Mouse (Mus musculus) lung, postnatal 0 days (tissue): Measurements from ENCODE around the gene Tpcn2. TPM values are rescaled to one million over a fixed set of nuclear protein-coding genes. Genes with fewer than 3 reads are reported as not detected.

ENCODE experiments used
- ATAC-seq: fragments of 200-750 bp; cut with Nextera tagmentation; 2 replicates; pipeline ENCODE4 v1.8.0; 2017; ENCODE audit warnings: moderate library complexity
- DNase-seq: peaks from one replicate; pipeline ENCODE4 v3.0.0-alpha.2; 2016; ENCODE audit warnings: low spot score
- H3K27ac ChIP-seq: fragments of 300-500 bp; sonication (generic); 2 replicates; pipeline ENCODE4 v1.5.1; 2014; ENCODE audit warnings: antibody characterized with exemption, mild to moderate bottlenecking, low read length, mixed read lengths
- H3K27me3 ChIP-seq: fragments of 300-500 bp; sonication (generic); replicated peaks from 2 replicates; pipeline ENCODE4 v1.6.1; 2014; ENCODE audit warnings: low read length, mixed read lengths; ENCODE audit not compliant: insufficient read depth
- H3K36me3 ChIP-seq: fragments of 300-500 bp; sonication (generic); 2 replicates; pipeline ENCODE4 v1.6.1; 2014; ENCODE audit warnings: low read length, mixed read lengths; ENCODE audit not compliant: insufficient read depth
- H3K4me1 ChIP-seq: fragments of 300-500 bp; sonication (generic); 2 replicates; pipeline ENCODE4 v1.6.1; 2014; ENCODE audit warnings: antibody characterized with exemption, low read depth, low read length, mixed read lengths; ENCODE audit not compliant: insufficient read depth
- H3K4me2 ChIP-seq: fragments of 300-500 bp; sonication (generic); replicated peaks from 2 replicates; pipeline ENCODE4 v1.6.1; 2014; ENCODE audit warnings: low read depth, mild to moderate bottlenecking, low read length, moderate library complexity, mixed read lengths
- H3K4me3 ChIP-seq: fragments of 300-500 bp; sonication (generic); 2 replicates; pipeline ENCODE4 v1.5.1; 2014; ENCODE audit warnings: low read depth, low read length
- H3K9ac ChIP-seq: fragments of 300-500 bp; sonication (generic); replicated peaks from 2 replicates; pipeline ENCODE4 v1.6.1; 2014; ENCODE audit warnings: low read depth, mild to moderate bottlenecking
- H3K9me3 ChIP-seq: fragments of 300-500 bp; sonication (generic); 2 replicates; pipeline ENCODE4 v1.6.1; 2016; ENCODE audit warnings: low read length, mixed read lengths
- CTCF ChIP-seq: IDR thresholded peaks from 2 replicates; pipeline ENCODE4 v1.5.1; 2016; ENCODE audit warnings: antibody characterized with exemption, mild to moderate bottlenecking
- EP300 ChIP-seq: IDR thresholded peaks from 2 replicates; pipeline ENCODE4 v1.6.1; 2016; ENCODE audit warnings: antibody characterized with exemption, mild to moderate bottlenecking, control low read depth
- WGBS: fragments of 180-500 bp; shearing (Covaris S2); extraction: QIAGEN DNeasy Blood & Tissue Kit; methylation state at CpG from one replicate; pipeline ENCODE4 v1.1.7; 2014; 5-methylcytosine and 5-hydroxymethylcytosine counted together
- polyA plus RNA-seq: library from polyadenylated mRNA; unstranded; fragments of >200 nt; fragmentation: Nextera tagmentation; extraction: Ambion mirVana; gene quantifications from 2 replicates; pipeline ENCODE4 v1.2.1, GENCODE M21; 2015

Gene Tpcn2
- polyA plus RNA-seq, 1 experiment from 2014 or later = 22.7 TPM

DNA sequence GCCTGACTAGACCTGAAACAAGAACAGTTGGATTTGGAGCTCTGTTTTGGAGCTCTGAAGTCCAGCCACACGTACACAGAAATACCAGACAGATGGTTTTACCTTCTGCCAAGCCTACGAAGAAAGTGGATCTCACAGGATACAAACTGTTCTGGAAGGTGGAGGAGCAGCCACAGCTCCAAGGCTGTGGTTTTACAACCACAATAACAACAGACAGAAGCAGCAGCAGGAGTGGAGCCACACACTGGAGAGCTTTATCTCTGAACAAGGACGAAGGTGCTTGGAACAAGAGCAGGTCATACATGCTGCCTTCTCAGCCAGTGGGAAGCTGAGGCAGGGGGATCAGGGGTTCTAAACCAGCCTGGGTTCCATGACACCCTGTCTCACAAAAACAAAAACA, 35.7 kb upstream of the Tpcn2 start:
- no peaks in the 10 kb centered on the region for H3K36me3 ChIP-seq
- no peaks in the 10 kb centered on the region for H3K9me3 ChIP-seq
- H3K27ac ChIP-seq = no peak overlapping the region
- DNase-seq (no peak), ATAC-seq (no peak)
- H3K4me2 ChIP-seq = no peak overlapping the region
- no peak overlapping the region for H3K4me3 ChIP-seq
- TF ChIP-seq EP300 = no peak
- no peak for TF ChIP-seq CTCF
- no peak overlapping the region for H3K9ac ChIP-seq
- H3K27me3 ChIP-seq = no peaks in the 10 kb centered on the region
- no peaks in the 10 kb centered on the region for H3K4me1 ChIP-seq
- WGBS = 56% methylated on average over 3 of the region's 3 CpGs

- no peak for DNase-seq
- H3K9me3 ChIP-seq = no peaks in the 10 kb centered on the region
- no peak overlapping the region for H3K9ac ChIP-seq
- no peak for ATAC-seq
- H3K4me3 ChIP-seq = no peak overlapping the region
- H3K4me2 ChIP-seq = no peak overlapping the region
- no peak overlapping the region for H3K27ac ChIP-seq
- no peaks in the 10 kb centered on the region for H3K27me3 ChIP-seq
- 66% methylated on average over 4 of the region's 4 CpGs for WGBS
- TF ChIP-seq CTCF (no peak), EP300 (no peak)
- no peaks in the 10 kb centered on the region for H3K36me3 ChIP-seq
- H3K4me1 ChIP-seq = no peaks in the 10 kb centered on the region
These were observed 33.7 kb upstream of the Tpcn2 start for GRCm38 (mm10) chr7:145317522-145317921.

GRCm38 (mm10) chr7:145314785-145315411, 31.1 kb upstream of the Tpcn2 start, which contains the start of gene Mrgprd:
Mrgprd (plus strand) TSS chr7:145314835.
- H3K9me3 ChIP-seq = no peaks in the 10 kb centered on the region
- H3K4me2 ChIP-seq = no peak within 1 kb of the TSS
- H3K27ac ChIP-seq = no peak within 1 kb of the TSS
- 82% methylated on average over 6 of the region's 6 CpGs for WGBS
- no peak for TF ChIP-seq EP300
- TF ChIP-seq CTCF = no peak
- DNase-seq (no peak), ATAC-seq (no peak)
- no peaks in the 10 kb centered on the region for H3K27me3 ChIP-seq
- H3K4me1 ChIP-seq = no peaks in the 10 kb centered on the region
- H3K4me3 ChIP-seq = no peak within 1 kb of the TSS
- no peaks in the 10 kb centered on the region for H3K36me3 ChIP-seq
- no peak within 1 kb of the TSS for H3K9ac ChIP-seq

DNA sequence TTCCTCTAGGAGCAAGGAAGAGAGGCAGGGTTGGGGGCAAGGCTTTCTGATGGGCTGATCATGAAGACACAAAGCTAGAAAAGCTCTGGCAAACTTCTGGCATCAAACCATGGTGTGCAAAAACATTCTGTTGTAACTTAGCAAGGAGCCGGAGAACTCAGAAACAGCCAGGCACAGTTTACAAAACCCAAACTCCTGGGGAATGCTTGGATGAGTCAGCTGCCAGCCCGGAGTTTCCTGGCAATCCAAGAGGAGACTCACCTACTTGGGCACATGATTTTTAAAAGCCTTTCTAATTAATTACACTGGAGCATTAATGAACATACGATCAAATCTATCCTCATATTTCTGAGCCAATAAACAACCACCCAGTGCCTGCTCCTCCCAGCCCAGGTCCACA, 28.3 kb upstream of the Tpcn2 start:
- no peak overlapping the region for H3K4me3 ChIP-seq
- TF ChIP-seq CTCF (no peak), EP300 (no peak)
- 69% methylated on average over 3 of the region's 3 CpGs for WGBS

GRCm38 (mm10) chr7:145310526-145310925, 26.7 kb upstream of the Tpcn2 start:
- H3K36me3 ChIP-seq = no peaks in the 10 kb centered on the region
- DNase-seq = no peak
- no peak for TF ChIP-seq CTCF
- TF ChIP-seq EP300 = no peak
- no peak overlapping the region for H3K4me2 ChIP-seq
- no peak overlapping the region for H3K4me3 ChIP-seq
- no peak for ATAC-seq
- 48% methylated on average over 5 of the region's 5 CpGs for WGBS
- H3K27ac ChIP-seq = no peak overlapping the region
- no peak overlapping the region for H3K9ac ChIP-seq
- no peaks in the 10 kb centered on the region for H3K4me1 ChIP-seq
- H3K9me3 ChIP-seq = no peaks in the 10 kb centered on the region
- no peaks in the 10 kb centered on the region for H3K27me3 ChIP-seq

More for the DNA sequence above, 28.3 kb upstream of the Tpcn2 start:
- no peak overlapping the region for H3K9ac ChIP-seq
- no peak overlapping the region for H3K4me2 ChIP-seq
- H3K4me1 ChIP-seq = no peaks in the 10 kb centered on the region
- no peaks in the 10 kb centered on the region for H3K36me3 ChIP-seq
- no peak overlapping the region for H3K27ac ChIP-seq
- no peak for ATAC-seq
- no peaks in the 10 kb centered on the region for H3K9me3 ChIP-seq
- H3K27me3 ChIP-seq = no peaks in the 10 kb centered on the region
- no peak for DNase-seq

DNA sequence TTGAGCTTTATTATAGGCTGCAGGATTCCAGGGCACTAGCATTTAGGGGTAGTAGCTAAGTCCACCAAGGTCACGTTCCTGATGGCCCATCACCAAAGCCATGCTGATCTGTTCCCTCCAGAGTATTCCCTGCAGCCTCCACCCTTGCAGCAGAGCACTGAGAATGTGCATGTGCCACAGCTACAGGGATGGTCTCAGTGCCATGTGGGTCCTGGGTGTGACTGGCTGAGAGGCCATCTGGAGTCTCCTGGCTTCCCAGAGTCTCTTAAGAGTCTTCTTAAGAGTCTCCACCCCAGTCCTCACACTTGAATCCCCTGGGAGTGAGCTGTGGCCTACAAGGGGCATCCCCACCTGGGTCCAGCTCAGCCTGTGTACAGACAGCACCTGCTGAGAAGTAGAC, 26.1 kb upstream of the Tpcn2 start:
- Histone ChIP-seq H3K4me2 (no peak overlapping the region), H3K9me3 (no peaks in the 10 kb centered on the region), H3K27me3 (no peaks in the 10 kb centered on the region), H3K27ac (no peak overlapping the region), H3K4me3 (no peak overlapping the region), H3K36me3 (no peaks in the 10 kb centered on the region), H3K4me1 (no peaks in the 10 kb centered on the region), H3K9ac (no peak overlapping the region)
- no peak for TF ChIP-seq CTCF
- TF ChIP-seq EP300 = no peak
- 69% methylated on average over 1 of the region's 1 CpGs for WGBS
- ATAC-seq (peak; percentile 23; the same call in 1 of the 2 replicates), DNase-seq (no peak)
